Mouse (Mus musculus) heart, adult 2 months (tissue): ENCODE results near the gene Tpm1.

Experiments used
- CTCF ChIP-seq: fragments of 200-600 bp; IDR thresholded peaks from 2 replicates; pipeline ENCODE4 v1.8.1; 2022; ENCODE audit warnings: antibody characterized with exemption, mild to moderate bottlenecking, moderate library complexity
- EP300 ChIP-seq: fragments of 200-500 bp; IDR thresholded peaks from 2 replicates; pipeline ENCODE4 v1.6.1; 2011; ENCODE audit warnings: low read depth, low read length, control low read depth; ENCODE audit not compliant: insufficient read depth
- POLR2A ChIP-seq: fragments of 200-500 bp; IDR thresholded peaks from 2 replicates; pipeline ENCODE4 v1.6.1; 2011; ENCODE audit warnings: mild to moderate bottlenecking, low read depth, low read length, control low read depth; ENCODE audit not compliant: insufficient read depth

- TF ChIP-seq POLR2A = no peak
- no peak for TF ChIP-seq EP300
- TF ChIP-seq CTCF = no peak
These were observed 22.4 kb upstream of the Tpm1 start for GRCm38 (mm10) chr9:67071596-67071995.
